Mouse (Mus musculus) ES-E14 (cell line): ENCODE measurements around the gene Swsap1. TPM values are rescaled to one million over a fixed set of nuclear protein-coding genes. Genes with fewer than 3 reads are reported as not detected.
A peak's percentile ranks its signal among the peaks of the same experiment; 100 is the strongest.

Experiments used
- DNase-seq: peaks from one replicate; pipeline ENCODE4 v3.0.0-alpha.2; 2013; ENCODE audit warnings: low read depth, low spot score
- H3K27ac ChIP-seq: 2 replicates; pipeline ENCODE4 v1.5.1; 2012; ENCODE audit warnings: low read depth, mild to moderate bottlenecking, low read length, moderate library complexity, mixed read lengths; ENCODE audit not compliant: poor library complexity, insufficient read depth, severe bottlenecking
- H3K36me3 ChIP-seq: 2 replicates; pipeline ENCODE4 v1.6.1; 2012; ENCODE audit warnings: mild to moderate bottlenecking, low read length, moderate library complexity, mixed read lengths; ENCODE audit not compliant: control insufficient read depth, poor library complexity, insufficient read depth, severe bottlenecking
- H3K4me1 ChIP-seq, 2 experiments: fragments of 150-350 bp in 1 of 2; sonication (generic) in 1 of 2; 2 replicates each; pipeline ENCODE4 v1.6.1; 2012; ENCODE audit warnings: low read length in 2 of 2, mild to moderate bottlenecking in 1 of 2, mixed read lengths in 1 of 2; ENCODE audit not compliant: control insufficient read depth in 2 of 2, insufficient read depth in 2 of 2, poor library complexity in 1 of 2
- H3K4me3 ChIP-seq, 2 experiments: fragments of 150-350 bp in 1 of 2; sonication (generic) in 1 of 2; 2 replicates each; pipeline ENCODE4 v1.5.1; 2012; ENCODE audit warnings: low read length in 2 of 2, low read depth in 1 of 2, mild to moderate bottlenecking in 1 of 2, mixed read lengths in 1 of 2; ENCODE audit not compliant: insufficient read depth in 1 of 2, poor library complexity in 1 of 2, severe bottlenecking in 1 of 2
- H3K9ac ChIP-seq: 2 replicates; pipeline ENCODE4 v1.6.1; 2012; ENCODE audit warnings: low read depth, mild to moderate bottlenecking, low read length, mixed read lengths; ENCODE audit not compliant: poor library complexity, insufficient read depth, severe bottlenecking
- H3K9me3 ChIP-seq: fragments of 150-350 bp; sonication (generic); 2 replicates; pipeline ENCODE4 v1.6.1; 2012; ENCODE audit warnings: low read depth, mild to moderate bottlenecking, low read length; ENCODE audit not compliant: control insufficient read depth, insufficient read depth
- CHD2 ChIP-seq: IDR thresholded peaks from 2 replicates; pipeline ENCODE4 v1.6.1; 2014; ENCODE audit warnings: mild to moderate bottlenecking, low read depth, low read length, inconsistent platforms
- HCFC1 ChIP-seq: IDR thresholded peaks from 2 replicates; pipeline ENCODE4 v1.6.1; 2012; ENCODE audit warnings: low read length, inconsistent platforms, borderline replicate concordance; ENCODE audit not compliant: insufficient read depth
- MAFK ChIP-seq: IDR thresholded peaks from 2 replicates; pipeline ENCODE4 v1.6.1; 2014; ENCODE audit warnings: mild to moderate bottlenecking, low read depth, low read length, inconsistent platforms; ENCODE audit not compliant: insufficient read depth
- ZC3H11A ChIP-seq: IDR thresholded peaks from 2 replicates; pipeline ENCODE4 v1.6.1; 2012; ENCODE audit warnings: low read depth, mild to moderate bottlenecking, inconsistent platforms, low read length, borderline replicate concordance
- ZNF384 ChIP-seq: IDR thresholded peaks from 2 replicates; pipeline ENCODE4 v1.6.1; 2012; ENCODE audit warnings: low read depth, low read length, inconsistent platforms
- in situ Hi-C, 2 experiments: fragments of 600-800 bp; cut with MboI; formaldehyde crosslinking; loops; one replicate each; pipeline ENCODE4 v1.15.1; 2025; ENCODE audit warnings: low sequenced_read_pairs in 2 of 2, inconsistent platforms in 1 of 2; ENCODE audit not compliant: unreplicated experiment in 2 of 2
- total RNA-seq: library from RNA; depleted of rRNA; stranded (reverse); fragments of 300-350 nt; gene quantifications from 2 replicates; pipeline ENCODE4 v1.2.3, GENCODE M21; 2012

Swsap1 gene
- total RNA-seq, 1 experiment: 10.8 TPM

- TF ChIP-seq MAFK (no peak), CHD2 (no peak), ZC3H11A (no peak), ZNF384 (no peak), HCFC1 (no peak)
- DNase-seq: no peak
- no peak overlapping the region for H3K9ac ChIP-seq
- no peaks in the 10 kb centered on the region; the same call in 1 of the 2 replicates for H3K36me3 ChIP-seq
- H3K4me3 ChIP-seq: peak overlapping the region in 1 of 2 experiments; percentile 38; a peak in 2 of 4 replicates
- no peaks in the 10 kb centered on the region for H3K9me3 ChIP-seq
- H3K4me1 ChIP-seq: peaks cover 0 to 9% of the 10 kb centered on the region in 2 experiments; a peak in 2 of 4 replicates
- no peak overlapping the region for H3K27ac ChIP-seq
- in situ Hi-C loops: no loop called here
Observed at GRCm38 (mm10) chr9:21960135-21960534, 4.6 kb downstream of the Swsap1 start.

GRCm38 (mm10) chr9:21960558-21961208, 5.1 kb downstream of the Swsap1 start:
- H3K4me1 ChIP-seq: peaks cover 0 to 9% of the 10 kb centered on the region in 2 experiments; a peak in 2 of 4 replicates
- no peak overlapping the region for H3K9ac ChIP-seq
- H3K9me3 ChIP-seq: no peaks in the 10 kb centered on the region
- H3K27ac ChIP-seq: no peak overlapping the region
- DNase-seq: no peak
- TF ChIP-seq CHD2: no peak
- no peak for TF ChIP-seq MAFK
- no peak for TF ChIP-seq ZC3H11A
- TF ChIP-seq ZNF384: no peak
- TF ChIP-seq HCFC1: no peak
- H3K4me3 ChIP-seq: peak overlapping the region; percentile 38 to 68; a peak in 3 of 4 replicates
- H3K36me3 ChIP-seq: no peaks in the 10 kb centered on the region; the same call in 1 of the 2 replicates
- in situ Hi-C loops: no loop called here

DNA sequence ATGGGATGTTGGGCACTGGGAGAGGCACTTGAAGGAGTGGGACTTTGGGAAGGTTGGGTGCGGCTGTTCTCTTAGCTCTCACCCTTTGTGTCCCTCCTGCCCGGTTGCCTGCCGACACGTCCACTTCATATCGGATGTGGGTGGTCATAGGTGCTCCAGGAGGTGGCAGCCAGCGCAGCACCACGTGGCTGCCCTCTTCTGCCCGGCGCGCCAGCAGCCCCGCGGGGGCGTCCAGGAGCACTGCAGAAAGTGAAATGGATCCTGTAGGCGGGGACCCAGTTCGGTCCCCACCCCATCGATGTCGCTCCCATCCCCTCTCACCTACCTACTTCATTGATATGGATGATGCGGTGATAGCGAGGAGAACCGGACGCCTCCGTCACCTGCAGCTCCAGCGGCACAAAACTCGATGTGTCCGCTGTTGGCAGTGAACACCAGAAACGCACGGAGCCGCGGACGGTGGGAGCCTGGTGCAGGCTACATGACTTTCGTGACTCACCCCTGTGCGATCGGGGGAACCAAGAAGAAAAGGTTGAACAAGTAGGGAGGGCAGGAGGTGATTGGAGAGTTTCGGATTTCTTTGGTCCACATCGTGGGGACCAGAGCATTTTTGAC, 5.9 kb downstream of the Swsap1 start:
- no peak overlapping the region for H3K27ac ChIP-seq

DNA sequence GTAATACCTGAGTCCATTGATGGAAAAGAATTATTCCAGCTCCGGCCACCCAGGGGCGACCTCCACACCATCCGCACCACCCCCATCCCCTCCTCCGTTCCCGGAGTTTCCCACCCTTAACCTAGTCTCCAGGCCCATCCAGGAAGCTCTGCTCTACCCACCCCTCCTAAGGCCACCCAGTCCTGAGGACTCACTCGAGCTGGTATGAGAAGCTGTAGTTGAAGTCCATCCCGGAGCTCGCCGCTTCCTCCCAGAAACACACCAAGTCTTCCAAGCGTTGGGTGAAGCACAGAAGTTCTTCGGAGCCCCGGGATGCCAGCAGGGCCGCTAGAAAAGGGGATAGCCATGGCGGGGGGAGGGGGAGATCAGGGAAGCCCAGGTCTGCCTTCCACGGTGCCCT, 6.5 kb downstream of the Swsap1 start:
- no peak overlapping the region for H3K27ac ChIP-seq
- peak overlapping the region; percentile 42 for H3K9ac ChIP-seq
- peaks cover 0 to 9% of the 10 kb centered on the region in 2 experiments; a peak in 2 of 4 replicates for H3K4me1 ChIP-seq
- H3K9me3 ChIP-seq: no peaks in the 10 kb centered on the region
- H3K4me3 ChIP-seq: peak overlapping the region; percentile 54 to 68
- no peaks in the 10 kb centered on the region; the same call in 1 of the 2 replicates for H3K36me3 ChIP-seq
- DNase-seq: no peak
- in situ Hi-C loops: no loop called here
- TF ChIP-seq CHD2: no peak
- TF ChIP-seq ZC3H11A: no peak
- no peak for TF ChIP-seq MAFK
- TF ChIP-seq ZNF384: no peak
- no peak for TF ChIP-seq HCFC1

More for the DNA sequence above, 5.9 kb downstream of the Swsap1 start:
- no peak for DNase-seq
- no peaks in the 10 kb centered on the region for H3K9me3 ChIP-seq
- peaks cover 0 to 9% of the 10 kb centered on the region in 2 experiments; a peak in 2 of 4 replicates for H3K4me1 ChIP-seq
- peak overlapping the region; percentile 54 to 68 for H3K4me3 ChIP-seq
- H3K36me3 ChIP-seq: no peaks in the 10 kb centered on the region; the same call in 1 of the 2 replicates
- in situ Hi-C loops: no loop called here
- peak overlapping the region; percentile 31; the same call in 1 of the 2 replicates for H3K9ac ChIP-seq
- TF ChIP-seq MAFK (no peak), CHD2 (no peak), ZNF384 (no peak), HCFC1 (no peak), ZC3H11A (no peak)
